Mouse (Mus musculus) naive thymus-derived CD4-positive, alpha-beta T cell, adult 2 months (primary cell): Measurements from ENCODE around the gene Daxx.

Experiments
- DNase-seq: peaks from one replicate; pipeline ENCODE4 v3.0.0-alpha.2; 2011; ENCODE audit warnings: low read depth

The Daxx gene

DNA sequence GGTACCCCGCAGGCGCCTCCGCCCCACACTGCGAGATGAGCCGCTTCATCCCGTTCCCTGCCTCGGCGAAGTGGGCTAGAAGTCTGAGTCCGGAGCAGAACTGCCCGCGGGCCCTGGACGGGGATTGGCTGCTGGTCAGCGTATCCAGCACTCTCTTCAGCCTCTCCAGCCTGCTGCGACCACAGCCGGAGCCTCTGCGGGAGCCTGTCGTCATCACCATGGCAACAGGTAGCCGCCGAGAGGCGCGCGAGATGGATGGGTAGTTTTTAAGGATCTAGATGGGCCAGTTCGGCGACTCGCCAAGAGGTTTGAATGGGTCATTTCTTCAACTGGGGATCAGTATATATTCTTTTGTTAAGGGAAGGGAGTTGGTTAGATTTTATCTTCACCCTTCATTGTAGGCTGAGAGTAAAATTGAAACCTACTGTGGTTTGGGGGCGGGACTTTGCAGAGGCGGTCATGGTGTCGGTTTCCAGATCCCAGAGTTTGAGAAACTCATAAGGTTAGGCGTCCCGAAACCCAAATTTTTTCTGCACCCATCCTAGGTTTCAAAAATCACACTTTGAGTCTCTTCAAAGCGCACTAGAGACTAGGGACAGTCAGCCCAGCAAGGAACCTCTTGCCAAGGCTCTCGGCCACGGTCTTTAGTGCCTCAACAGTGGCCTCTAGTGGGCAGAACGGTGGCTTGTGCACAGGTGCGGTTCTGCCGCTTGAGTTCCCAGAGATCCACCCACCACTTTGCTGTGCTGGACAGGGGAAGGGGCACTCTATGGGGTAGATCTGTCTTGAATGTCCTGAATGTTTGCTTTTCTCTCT, 11.3 kb downstream of the Daxx start:
- peak; percentile 93 for DNase-seq

GRCm38 (mm10) chr17:33921361-33921760, 12.1 kb downstream of the Daxx start:
- no peak for DNase-seq

- peak; percentile 77 for DNase-seq
Observed at GRCm38 (mm10) chr17:33924577-33925283, 15.5 kb downstream of the Daxx start.

DNA sequence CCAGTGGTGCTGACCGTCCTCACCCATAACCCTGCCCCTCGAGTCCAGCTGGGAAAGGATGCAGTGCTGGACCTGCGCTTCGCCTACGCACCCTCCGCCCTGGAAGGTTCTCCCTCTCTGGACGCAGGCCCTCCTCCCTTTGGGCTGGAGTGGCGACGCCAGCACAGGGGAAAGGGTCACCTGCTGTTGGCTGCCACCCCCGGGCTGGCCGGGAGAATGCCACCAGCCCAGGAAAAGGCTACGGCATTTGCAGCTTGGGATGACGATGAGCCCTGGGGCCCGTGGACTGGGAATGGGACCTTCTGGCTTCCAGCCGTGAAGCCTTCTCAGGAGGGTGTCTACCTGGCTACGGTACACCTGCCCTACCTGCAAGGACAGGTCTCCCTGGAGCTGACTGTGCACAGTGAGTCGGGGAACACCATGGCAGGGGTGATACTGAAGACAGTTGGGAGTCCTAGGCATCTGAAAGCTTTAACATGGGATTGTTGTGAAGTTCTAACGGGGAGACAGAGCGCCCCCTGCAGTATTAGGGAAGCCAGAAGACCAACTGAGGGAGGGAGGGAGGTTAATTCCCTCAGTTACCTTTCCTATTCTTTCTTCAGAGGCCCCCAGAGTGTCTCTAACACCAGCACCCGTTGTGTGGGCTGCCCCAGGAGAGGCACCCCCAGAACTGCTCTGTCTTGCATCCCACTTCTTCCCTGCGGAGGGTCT, 16.3 kb downstream of the Daxx start:
- DNase-seq, result no peak

DNA sequence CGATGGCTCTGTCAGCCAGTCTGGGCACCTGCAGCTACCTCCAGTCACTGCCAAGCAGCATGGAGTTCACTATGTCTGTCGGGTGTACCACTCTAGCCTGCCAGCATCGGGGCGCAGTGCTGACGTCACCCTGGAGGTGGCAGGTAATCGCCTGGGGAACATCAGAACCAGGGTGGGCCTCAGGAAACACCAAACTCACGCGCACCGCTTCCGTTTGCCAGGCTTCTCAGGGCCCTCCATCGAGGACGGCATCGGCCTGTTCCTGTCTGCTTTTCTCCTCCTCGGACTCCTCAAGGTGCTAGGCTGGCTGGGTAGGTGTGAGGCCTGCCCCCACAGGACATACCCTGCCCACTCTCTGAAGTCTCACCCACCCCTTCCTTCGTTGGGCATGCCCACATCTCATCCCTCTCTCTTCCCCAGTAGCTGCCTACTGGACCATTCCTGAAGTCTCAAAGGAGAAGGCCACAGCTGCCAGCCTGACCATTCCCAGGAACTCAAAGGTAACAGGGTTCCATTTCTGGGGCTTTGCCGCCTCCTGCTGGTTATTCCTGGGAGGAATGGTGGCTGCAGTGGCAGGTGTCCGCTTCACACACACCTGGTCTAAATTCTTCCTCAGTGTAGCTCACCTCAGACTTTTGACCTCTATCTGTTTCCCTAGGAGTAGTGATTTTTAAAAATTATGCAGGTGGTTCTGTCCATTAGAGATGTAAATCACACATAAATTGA, 17.2 kb downstream of the Daxx start:
- no peak for DNase-seq

DNA sequence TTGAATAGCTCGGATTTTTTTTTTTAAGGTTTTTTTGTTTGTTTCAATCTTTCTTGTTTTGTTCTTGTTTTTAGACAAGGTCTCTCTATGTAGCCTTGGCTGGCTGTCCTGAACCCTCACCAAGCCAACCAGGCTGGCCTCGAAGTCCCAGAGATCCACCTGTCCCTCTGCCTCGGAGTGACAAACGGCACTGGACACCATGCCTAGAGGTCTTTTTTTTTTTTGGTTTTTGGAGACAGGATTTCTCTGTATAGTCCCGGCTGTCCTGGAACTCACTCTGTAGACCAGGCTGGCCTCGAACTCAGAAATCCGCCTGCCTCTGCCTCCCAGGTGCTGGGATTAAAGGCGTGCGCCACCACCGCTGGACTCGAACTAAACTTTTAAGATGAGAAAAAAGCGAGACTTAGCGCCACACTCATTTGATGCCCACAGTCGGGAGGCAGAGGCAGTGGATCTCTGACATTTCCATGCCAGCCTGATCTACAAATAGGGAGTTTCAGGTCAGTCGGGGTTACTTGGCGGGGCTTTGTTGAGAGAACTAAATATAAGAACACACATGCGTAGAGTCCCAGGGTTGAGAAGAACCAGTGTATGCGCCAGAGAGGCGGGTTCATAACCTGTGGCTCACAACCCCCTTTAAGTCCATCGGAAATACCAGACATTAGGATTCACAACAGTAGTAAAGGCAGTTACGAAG, 19.2 kb downstream of the Daxx start:
- DNase-seq, result no peak

DNA sequence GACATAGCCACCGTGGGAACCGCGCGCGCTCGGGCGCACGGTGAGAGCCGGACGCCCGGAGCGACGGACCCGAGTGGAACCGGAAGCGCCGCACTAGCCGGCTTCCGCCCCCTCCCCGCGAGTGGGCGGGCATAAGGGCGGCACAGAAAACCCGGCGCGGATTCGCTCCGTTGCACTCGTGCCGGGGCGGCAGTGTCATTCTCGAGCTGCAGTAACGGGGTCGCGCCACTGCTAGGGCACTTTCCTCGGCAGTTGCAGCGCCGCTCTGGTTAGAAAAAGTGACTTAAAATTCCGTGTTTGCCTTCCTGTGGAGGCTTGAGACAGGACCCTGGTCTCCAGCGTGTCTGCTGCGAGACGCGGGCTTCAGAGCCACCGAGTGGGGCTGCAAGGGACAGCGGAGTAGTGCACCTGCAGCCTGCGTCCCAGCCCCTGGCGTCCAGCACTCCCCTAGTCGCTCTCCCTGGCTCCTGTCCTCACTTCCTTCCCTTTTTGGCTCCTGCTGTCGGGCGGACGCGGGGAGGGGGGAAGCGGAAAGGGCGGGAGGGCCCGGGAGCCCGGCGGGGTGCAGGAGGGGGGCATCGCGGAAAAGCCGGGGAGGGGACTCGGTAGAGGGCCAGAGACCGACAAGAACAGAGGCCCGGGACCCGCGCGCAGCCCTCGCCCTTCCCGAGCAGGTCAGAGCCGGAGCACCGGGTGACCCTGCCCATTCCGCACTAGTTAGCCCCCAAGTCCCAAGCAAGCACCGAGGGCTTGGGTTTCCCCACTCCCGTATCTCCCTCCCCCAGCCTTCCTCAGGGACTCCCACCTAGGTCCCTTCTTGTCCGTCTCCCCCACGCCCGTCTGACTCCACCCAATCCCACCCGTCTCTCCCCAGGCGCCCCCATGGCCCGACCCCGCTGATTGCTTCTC, 20.4 kb downstream of the Daxx start, which contains the start of gene Rgl2:
TSS of gene Rgl2 (plus strand) at position 173 of the 909 bp plus-strand sequence.
- DNase-seq, result peak; percentile 94

GRCm38 (mm10) chr17:33930280-33931158, 21.3 kb downstream of the Daxx start:
- peak; percentile 80 for DNase-seq

DNA sequence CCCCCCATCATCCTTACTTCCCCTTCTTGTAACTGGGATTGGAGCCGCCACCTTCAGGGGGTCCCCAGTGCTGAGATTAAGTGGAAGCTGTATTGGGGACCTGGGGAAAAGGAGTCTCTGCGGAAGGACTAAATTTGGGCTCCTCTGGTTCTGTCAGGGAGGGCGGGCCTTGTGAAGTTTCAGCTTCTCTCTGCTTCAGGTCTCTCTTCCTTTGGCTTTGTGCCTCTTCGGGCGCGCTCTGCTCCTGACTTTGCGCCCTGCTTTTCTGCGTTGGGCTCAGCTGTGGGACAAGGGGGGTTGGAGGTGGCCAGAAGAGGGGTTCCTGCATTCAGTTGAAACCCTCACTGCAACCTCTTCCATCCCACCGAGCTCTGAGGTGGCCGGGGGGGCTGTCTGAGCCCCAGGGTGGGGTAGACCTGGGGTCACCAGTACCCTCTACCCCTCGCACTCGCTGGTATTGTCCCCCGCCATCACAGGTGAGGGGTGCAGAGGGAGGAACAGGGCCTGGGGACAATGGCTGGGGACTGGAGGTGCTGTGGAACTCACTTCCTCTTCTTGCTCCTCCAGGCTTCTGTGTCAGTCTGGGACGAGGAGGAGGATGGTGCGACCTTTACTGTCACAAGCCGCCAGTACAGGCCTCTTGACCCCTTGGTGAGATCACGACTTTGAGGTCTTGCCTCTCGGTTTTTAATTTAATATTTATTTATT, 22.1 kb downstream of the Daxx start:
- DNase-seq, result peak; percentile 71

DNA sequence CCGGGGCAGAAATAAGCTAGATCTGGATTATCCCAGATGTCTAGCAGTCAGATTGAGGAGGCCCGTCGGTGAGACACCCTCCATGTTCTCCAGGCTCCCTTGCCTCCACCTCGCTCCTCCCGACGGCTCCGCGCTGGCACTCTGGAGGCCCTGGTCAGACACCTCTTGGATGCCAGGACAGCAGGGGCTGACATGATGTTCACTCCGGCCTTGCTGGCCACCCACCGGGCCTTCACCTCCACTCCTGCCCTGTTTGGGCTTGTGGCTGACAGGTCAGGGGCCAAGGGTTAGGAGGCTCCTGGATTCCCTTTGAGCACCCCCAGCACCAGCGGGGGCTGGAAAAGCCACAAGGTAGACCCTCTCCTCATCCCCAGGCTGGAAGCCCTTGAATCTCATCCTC, 22.7 kb downstream of the Daxx start:
- DNase-seq, result no peak

DNA sequence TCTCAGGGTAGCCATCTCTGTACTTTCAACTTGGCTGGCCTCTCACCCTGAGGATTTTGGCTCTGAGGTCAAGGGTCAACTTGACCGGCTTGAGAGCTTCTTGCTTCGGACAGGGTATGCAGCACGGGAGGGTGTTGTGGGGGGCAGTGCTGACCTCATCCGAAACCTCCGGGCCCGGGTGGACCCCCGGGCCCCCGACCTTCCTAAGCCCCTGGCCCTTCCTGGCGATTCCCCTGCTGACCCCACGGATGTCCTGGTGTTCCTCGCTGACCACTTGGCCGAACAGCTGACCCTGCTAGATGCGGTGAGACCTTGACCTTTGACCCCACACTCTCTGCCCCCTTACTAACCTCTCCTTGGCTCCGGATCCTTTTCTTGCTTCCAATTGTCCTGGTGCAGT, 23.2 kb downstream of the Daxx start:
- no peak for DNase-seq

- DNase-seq, result no peak
Observed at GRCm38 (mm10) chr17:33932970-33933369, 23.8 kb downstream of the Daxx start.

- no peak for DNase-seq
Observed at GRCm38 (mm10) chr17:33935422-33936055, 26.3 kb downstream of the Daxx start.

- no peak for DNase-seq
Observed at GRCm38 (mm10) chr17:33936993-33937392, 27.8 kb downstream of the Daxx start.

DNA sequence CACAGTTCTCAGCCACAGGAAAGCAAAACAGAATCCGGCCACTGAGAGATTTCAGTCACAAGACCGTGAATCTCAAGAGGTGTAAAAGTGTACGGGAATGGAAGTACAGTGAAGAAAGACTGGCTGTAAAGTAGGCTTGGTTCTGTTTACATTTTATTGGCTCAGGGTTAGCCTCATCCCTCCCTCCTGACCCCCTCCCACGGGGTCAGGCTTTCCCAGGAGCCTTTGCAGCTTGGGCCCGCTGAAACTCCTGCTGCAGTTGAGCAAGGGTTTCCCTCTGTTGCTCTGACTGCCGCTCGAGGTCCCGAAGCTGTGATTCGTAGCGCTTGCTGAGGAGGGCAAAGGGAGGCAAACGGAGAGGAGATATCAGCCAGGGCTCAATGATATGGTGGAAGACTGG, 29.6 kb downstream of the Daxx start:
- DNase-seq, result no peak

DNA sequence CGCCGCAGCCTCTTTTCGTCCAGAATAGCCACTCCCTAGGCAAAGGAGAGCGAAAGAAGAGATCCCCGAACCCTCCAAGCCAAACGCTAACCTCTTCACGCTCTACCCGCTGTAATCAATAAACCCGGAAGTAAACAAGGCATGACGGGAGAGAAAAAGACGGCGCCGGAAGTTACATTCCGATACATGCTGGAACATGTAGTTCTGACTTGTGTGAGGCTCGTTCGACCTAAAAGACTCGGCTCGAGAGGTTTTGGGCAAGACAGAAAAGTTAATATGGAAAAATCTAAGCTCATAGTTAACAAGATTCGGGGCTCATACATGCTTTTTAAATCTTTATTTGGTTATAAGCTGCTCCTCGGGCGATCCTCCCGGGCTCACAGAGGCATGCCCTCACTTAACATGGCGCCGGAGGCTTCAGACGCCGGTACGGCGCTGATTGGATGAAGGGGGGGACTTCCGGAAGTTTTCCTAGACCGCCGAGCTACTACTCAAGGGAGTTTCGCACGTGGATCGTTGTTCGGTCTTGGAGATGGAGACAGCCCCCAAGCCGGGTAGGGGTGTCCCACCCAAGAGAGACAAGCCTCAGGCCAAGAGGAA, 31.1 kb downstream of the Daxx start, which contains the start of the genes Pfdn6 and Wdr46:
TSS of gene Pfdn6 (minus strand) at position 138 of the 600 bp plus-strand sequence.
TSS of gene Wdr46 (plus strand) at position 455 of the 600 bp plus-strand sequence.
- peak; percentile 95 for DNase-seq

GRCm38 (mm10) chr17:33940981-33941380, 31.8 kb downstream of the Daxx start:
- DNase-seq, result no peak

- no peak for DNase-seq
Observed at GRCm38 (mm10) chr17:33941381-33941780, 32.2 kb downstream of the Daxx start.
